Mouse (Mus musculus) forebrain, embryonic 13.5 days (tissue): Measurements from ENCODE around the gene Ralgapa2. TPM values are rescaled to one million over a fixed set of nuclear protein-coding genes. Genes with fewer than 3 reads are reported as not detected.

Experiments used
- ATAC-seq: fragments of 200-750 bp; cut with Nextera tagmentation; 2 replicates; pipeline ENCODE4 v1.8.0; 2017
- H3K27ac ChIP-seq: fragments of 300-500 bp; sonication (generic); 2 replicates; pipeline ENCODE4 v1.5.1; 2015; ENCODE audit warnings: inconsistent platforms, mild to moderate bottlenecking, moderate library complexity
- H3K27me3 ChIP-seq: fragments of 300-500 bp; sonication (generic); 2 replicates; pipeline ENCODE4 v1.6.1; 2015; ENCODE audit warnings: mild to moderate bottlenecking, inconsistent platforms
- H3K36me3 ChIP-seq: fragments of 300-500 bp; sonication (generic); 2 replicates; pipeline ENCODE4 v1.6.1; 2015; ENCODE audit warnings: mild to moderate bottlenecking, inconsistent platforms; ENCODE audit not compliant: poor library complexity, severe bottlenecking
- H3K4me1 ChIP-seq: fragments of 300-500 bp; sonication (generic); 2 replicates; pipeline ENCODE4 v1.6.1; 2015; ENCODE audit warnings: inconsistent platforms
- H3K4me2 ChIP-seq: fragments of 300-500 bp; sonication (generic); 2 replicates; pipeline ENCODE4 v1.6.1; 2015; ENCODE audit warnings: inconsistent platforms, mild to moderate bottlenecking, moderate library complexity
- H3K4me3 ChIP-seq: fragments of 300-500 bp; sonication (generic); 2 replicates; pipeline ENCODE4 v1.5.1; 2015; ENCODE audit warnings: mild to moderate bottlenecking, inconsistent platforms
- H3K9ac ChIP-seq: fragments of 300-500 bp; sonication (generic); 2 replicates; pipeline ENCODE4 v1.6.1; 2015; ENCODE audit warnings: mild to moderate bottlenecking, inconsistent platforms
- H3K9me3 ChIP-seq: fragments of 300-500 bp; sonication (generic); replicated peaks from 2 replicates; pipeline ENCODE4 v1.6.1; 2016; ENCODE audit warnings: inconsistent platforms
- whole genome bisulfite sequencing: fragments of 180-500 bp; shearing (Covaris S2); methylation state at CpG from one replicate; pipeline ENCODE4 v1.1.7; 2015; 5-methylcytosine and 5-hydroxymethylcytosine counted together
- polyA plus RNA-seq: library from polyadenylated mRNA; unstranded; fragments of >200 nt; fragmentation: Nextera tagmentation; extraction: Ambion mirVana; gene quantifications from 2 replicates; pipeline ENCODE4 v1.2.1, GENCODE M21; 2015

Gene Ralgapa2
- polyA plus RNA-seq, 1 experiment from 2014 or later: 12.8 TPM

DNA sequence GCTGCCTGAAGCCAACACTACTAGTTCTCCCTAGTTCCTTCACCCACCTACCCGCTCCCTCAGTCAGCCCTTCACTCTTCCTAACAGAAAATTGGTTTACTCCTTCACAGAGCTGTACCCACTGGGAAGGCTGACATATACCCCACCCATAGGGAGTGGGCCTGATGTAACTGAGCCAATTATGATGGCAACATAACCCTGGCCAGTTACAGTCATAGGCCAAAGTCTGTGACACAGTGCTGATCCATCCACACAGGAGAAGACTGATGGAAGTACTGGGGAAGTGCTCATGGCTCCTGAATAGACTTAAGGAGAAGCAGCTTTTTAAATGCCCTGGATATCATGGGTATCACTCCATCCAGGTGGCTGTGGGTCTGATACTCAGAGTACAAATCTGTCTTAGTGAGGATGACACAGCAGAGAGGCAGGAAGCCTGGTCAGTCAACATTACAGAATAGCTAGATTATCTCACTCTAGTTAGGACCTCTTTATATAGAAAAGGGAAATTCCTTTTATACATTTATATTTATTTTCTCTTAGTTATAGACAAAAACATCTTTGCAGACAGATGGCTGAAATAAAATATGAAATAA lies 18.7 kb downstream of the Ralgapa2 start:
- Histone ChIP-seq H3K4me2 (no peak overlapping the region), H3K36me3 (no peaks in the 10 kb centered on the region), H3K4me1 (no peaks in the 10 kb centered on the region), H3K9ac (no peak overlapping the region), H3K9me3 (no peaks in the 10 kb centered on the region), H3K27ac (no peak overlapping the region), H3K27me3 (no peaks in the 10 kb centered on the region), H3K4me3 (no peak overlapping the region)
- ATAC-seq: no peak
- WGBS: 97% methylated on average over 1 of the region's 1 CpGs

- no peaks in the 10 kb centered on the region for H3K36me3 ChIP-seq
- 95% methylated on average over 5 of the region's 5 CpGs for WGBS
- no peak overlapping the region for H3K27ac ChIP-seq
Observed at GRCm38 (mm10) chr2:146491830-146492610, 20.1 kb downstream of the Ralgapa2 start.

GRCm38 (mm10) chr2:146490926-146491325 lies 21.2 kb downstream of the Ralgapa2 start:
- no peak for ATAC-seq
- Histone ChIP-seq H3K36me3 (no peaks in the 10 kb centered on the region), H3K4me3 (no peak overlapping the region), H3K4me1 (no peaks in the 10 kb centered on the region), H3K9ac (no peak overlapping the region), H3K27ac (no peak overlapping the region), H3K9me3 (no peaks in the 10 kb centered on the region), H3K27me3 (no peaks in the 10 kb centered on the region), H3K4me2 (no peak overlapping the region)
- WGBS: 97% methylated on average over 1 of the region's 1 CpGs

More at GRCm38 (mm10) chr2:146491830-146492610, 20.1 kb downstream of the Ralgapa2 start:
- Histone ChIP-seq H3K4me2 (no peak overlapping the region), H3K9ac (no peak overlapping the region), H3K4me3 (no peak overlapping the region), H3K9me3 (no peaks in the 10 kb centered on the region), H3K4me1 (no peaks in the 10 kb centered on the region), H3K27me3 (no peaks in the 10 kb centered on the region)
- ATAC-seq: no peak

DNA sequence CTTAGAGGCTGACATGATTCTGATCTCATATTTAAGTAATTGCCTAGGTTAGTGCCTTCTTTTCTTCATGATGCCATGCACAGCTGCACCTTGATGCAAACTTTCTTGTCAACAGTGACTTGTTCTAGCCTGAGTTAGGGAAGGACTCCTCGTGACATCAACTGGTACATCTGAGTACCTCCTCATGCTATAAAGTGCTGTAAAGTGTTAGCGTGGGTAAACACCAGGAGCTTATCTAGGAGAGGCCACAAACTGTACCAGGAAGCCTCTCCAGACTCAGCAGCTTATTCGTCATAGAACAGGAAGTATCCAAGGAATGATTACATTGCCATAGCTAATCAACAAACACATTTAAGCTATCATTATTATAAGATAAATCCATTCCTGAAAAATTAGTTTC lies 23.9 kb downstream of the Ralgapa2 start:
- 95% methylated on average over 3 of the region's 3 CpGs for WGBS
- H3K36me3 ChIP-seq: peaks cover 11% of the 10 kb centered on the region
- H3K4me1 ChIP-seq: no peaks in the 10 kb centered on the region
- H3K9me3 ChIP-seq: no peaks in the 10 kb centered on the region
- H3K4me2 ChIP-seq: no peak overlapping the region
- H3K27me3 ChIP-seq: no peaks in the 10 kb centered on the region
- H3K9ac ChIP-seq: no peak overlapping the region
- ATAC-seq: no peak
- no peak overlapping the region for H3K4me3 ChIP-seq
- H3K27ac ChIP-seq: no peak overlapping the region

- H3K4me3 ChIP-seq: no peak overlapping the region
- ATAC-seq: no peak
- H3K4me2 ChIP-seq: no peak overlapping the region
- peaks cover 29% of the 10 kb centered on the region for H3K36me3 ChIP-seq
- no peaks in the 10 kb centered on the region for H3K27me3 ChIP-seq
- no peaks in the 10 kb centered on the region for H3K9me3 ChIP-seq
- no peak overlapping the region for H3K9ac ChIP-seq
- no peaks in the 10 kb centered on the region for H3K4me1 ChIP-seq
- H3K27ac ChIP-seq: no peak overlapping the region
Observed at GRCm38 (mm10) chr2:146482859-146483258, 29.3 kb downstream of the Ralgapa2 start.

DNA sequence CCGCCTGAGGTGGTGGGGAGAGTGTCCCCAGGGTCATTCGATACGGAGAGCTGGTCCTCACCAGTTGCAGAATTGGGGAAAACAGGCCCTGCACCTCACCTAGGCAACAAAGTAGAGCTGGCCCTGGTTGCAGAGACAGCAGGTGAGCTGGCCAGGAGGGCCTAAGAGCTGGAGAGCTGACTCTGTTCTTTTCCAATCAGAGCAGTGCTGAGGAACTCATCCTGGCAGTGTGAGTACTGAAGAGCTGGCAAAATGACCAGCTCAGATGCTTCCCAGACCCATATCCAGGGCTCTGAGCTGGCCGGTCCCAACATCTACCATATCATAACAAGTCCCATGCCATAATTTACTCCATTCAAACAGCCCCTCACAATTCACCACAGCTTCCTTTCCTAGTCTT lies 34.7 kb downstream of the Ralgapa2 start:
- no peaks in the 10 kb centered on the region for H3K27me3 ChIP-seq
- H3K9ac ChIP-seq: no peak overlapping the region
- peaks cover 19% of the 10 kb centered on the region for H3K36me3 ChIP-seq
- H3K27ac ChIP-seq: no peak overlapping the region
- no peak for ATAC-seq
- 96% methylated on average over 4 of the region's 4 CpGs for WGBS
- H3K4me2 ChIP-seq: no peak overlapping the region
- no peaks in the 10 kb centered on the region for H3K9me3 ChIP-seq
- no peak overlapping the region for H3K4me3 ChIP-seq
- H3K4me1 ChIP-seq: no peaks in the 10 kb centered on the region

GRCm38 (mm10) chr2:146476428-146476972 lies 35.6 kb downstream of the Ralgapa2 start:
- Histone ChIP-seq H3K4me1 (no peaks in the 10 kb centered on the region), H3K36me3 (peaks cover 16% of the 10 kb centered on the region), H3K27ac (no peak overlapping the region), H3K4me3 (no peak overlapping the region), H3K27me3 (no peaks in the 10 kb centered on the region), H3K9ac (no peak overlapping the region), H3K9me3 (no peaks in the 10 kb centered on the region), H3K4me2 (no peak overlapping the region)
- WGBS: 95% methylated on average over 6 of the region's 6 CpGs
- no peak for ATAC-seq

DNA sequence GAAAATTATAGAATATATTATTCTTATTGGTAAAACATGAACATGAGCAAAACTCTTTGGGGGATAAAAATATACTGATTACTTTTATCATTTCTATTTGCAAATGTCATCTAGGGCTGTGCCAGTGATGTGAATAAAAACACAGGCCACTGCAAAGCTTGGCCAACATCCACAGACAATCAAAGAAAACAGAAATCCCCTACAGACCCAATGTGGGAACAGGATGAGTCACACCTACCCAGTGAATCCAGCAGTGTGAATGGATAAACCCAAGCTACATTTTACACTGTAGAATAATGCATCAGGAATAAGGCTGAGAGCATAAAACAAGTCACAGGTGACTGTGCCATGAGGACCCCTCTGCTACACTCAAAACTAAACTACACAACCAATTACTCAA lies 36.1 kb downstream of the Ralgapa2 start:
- Histone ChIP-seq H3K27me3 (no peaks in the 10 kb centered on the region), H3K9ac (no peak overlapping the region), H3K4me3 (no peak overlapping the region), H3K9me3 (no peaks in the 10 kb centered on the region), H3K36me3 (peaks cover 14% of the 10 kb centered on the region), H3K4me1 (peaks cover 4% of the 10 kb centered on the region), H3K27ac (no peak overlapping the region), H3K4me2 (no peak overlapping the region)
- no peak for ATAC-seq

DNA sequence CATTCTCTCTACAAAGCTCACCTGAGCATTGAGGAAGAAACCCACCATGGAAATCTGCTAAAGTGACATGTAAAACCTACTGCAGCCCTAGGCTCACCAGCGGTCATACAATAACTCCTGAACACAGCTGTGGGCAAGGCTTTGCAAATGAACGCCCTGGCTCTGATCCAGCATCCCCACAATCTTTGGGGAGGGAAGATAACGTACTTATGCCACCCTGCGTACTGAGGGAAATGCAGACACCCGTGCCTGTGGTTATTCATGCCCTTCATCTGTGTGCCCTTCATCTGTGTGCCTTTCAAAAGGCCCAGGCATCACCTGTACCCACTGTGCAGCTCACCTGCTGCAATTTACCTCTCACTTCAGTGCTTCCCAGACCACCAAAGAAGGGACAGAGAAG lies 41.2 kb downstream of the Ralgapa2 start:
- no peak for ATAC-seq
- no peak overlapping the region for H3K27ac ChIP-seq
- H3K27me3 ChIP-seq: no peaks in the 10 kb centered on the region
- no peaks in the 10 kb centered on the region for H3K36me3 ChIP-seq
- no peak overlapping the region for H3K4me3 ChIP-seq
- 52% methylated on average over 5 of the region's 5 CpGs for WGBS
- H3K9me3 ChIP-seq: no peaks in the 10 kb centered on the region
- H3K4me2 ChIP-seq: no peak overlapping the region
- peaks cover 8% of the 10 kb centered on the region for H3K4me1 ChIP-seq
- H3K9ac ChIP-seq: no peak overlapping the region

- Histone ChIP-seq H3K36me3 (no peaks in the 10 kb centered on the region), H3K4me3 (no peak overlapping the region), H3K4me1 (peaks cover 8% of the 10 kb centered on the region), H3K9ac (no peak overlapping the region), H3K4me2 (no peak overlapping the region), H3K27me3 (no peaks in the 10 kb centered on the region), H3K9me3 (no peaks in the 10 kb centered on the region), H3K27ac (no peak overlapping the region)
- peak; percentile 80 for ATAC-seq
- WGBS: 58% methylated on average over 12 of the region's 12 CpGs
Observed at GRCm38 (mm10) chr2:146469707-146470420, 42.3 kb downstream of the Ralgapa2 start.

- ATAC-seq: no peak
Observed at GRCm38 (mm10) chr2:146468898-146469297, 43.2 kb downstream of the Ralgapa2 start.

GRCm38 (mm10) chr2:146468016-146468415 lies 44.1 kb downstream of the Ralgapa2 start:
- 90% methylated on average over 4 of the region's 4 CpGs for WGBS

More at GRCm38 (mm10) chr2:146468898-146469297, 43.2 kb downstream of the Ralgapa2 start:
- Histone ChIP-seq H3K27me3 (no peaks in the 10 kb centered on the region), H3K4me2 (no peak overlapping the region), H3K9ac (no peak overlapping the region), H3K9me3 (no peaks in the 10 kb centered on the region), H3K36me3 (no peaks in the 10 kb centered on the region), H3K4me1 (peaks cover 8% of the 10 kb centered on the region), H3K27ac (no peak overlapping the region), H3K4me3 (no peak overlapping the region)
- WGBS: 88% methylated on average over 2 of the region's 2 CpGs

More at GRCm38 (mm10) chr2:146468016-146468415, 44.1 kb downstream of the Ralgapa2 start:
- Histone ChIP-seq H3K27ac (no peak overlapping the region), H3K4me2 (no peak overlapping the region), H3K36me3 (no peaks in the 10 kb centered on the region), H3K4me1 (peaks cover 8% of the 10 kb centered on the region), H3K4me3 (no peak overlapping the region), H3K9me3 (no peaks in the 10 kb centered on the region), H3K27me3 (no peaks in the 10 kb centered on the region), H3K9ac (no peak overlapping the region)
- no peak for ATAC-seq
